Mouse (Mus musculus): Measurements from ENCODE around the gene Macc1.

- TF ChIP-seq CTCF (IDR thresholded peaks at IDR 0.05; ENCODE audit: extremely low read depth, insufficient read depth, insufficient read length, insufficient replicate concordance) (no peak), POLR2A (IDR thresholded peaks at IDR 0.05; ENCODE audit: low read depth, low read length) (no peak)
Measured at GRCm38 (mm10) chr12:119483296-119483695, 169.2 kb downstream of the Macc1 start.

Data from spleen, adult 2 months (tissue).